Mouse (Mus musculus) CH12.LX (cell line): ENCODE results near the gene Hk2. TPM values are rescaled to one million over a fixed set of nuclear protein-coding genes. Genes with fewer than 3 reads are reported as not detected.

ENCODE experiments used
- DNase-seq: peaks from one replicate; pipeline ENCODE4 v3.0.0-alpha.2; 2013; ENCODE audit errors: extremely low read depth
- H3K27ac ChIP-seq: 2 replicates; pipeline ENCODE4 v1.5.1; 2012; ENCODE audit warnings: low read depth, mild to moderate bottlenecking, control low read depth, moderate library complexity; ENCODE audit not compliant: insufficient read depth
- H3K27me3 ChIP-seq: replicated peaks from 2 replicates; pipeline ENCODE3; 2012; ENCODE audit warnings: inconsistent platforms
- H3K36me3 ChIP-seq, 2 experiments: replicated peaks in 1 of 2; 2 replicates each; pipeline versions ENCODE3 to v1.6.1; 2012; ENCODE audit warnings: inconsistent platforms in 1 of 2, low read length in 1 of 2, mild to moderate bottlenecking in 1 of 2, mixed read lengths in 1 of 2, moderate library complexity in 1 of 2; ENCODE audit not compliant: control insufficient read depth in 1 of 2, insufficient read depth in 1 of 2
- H3K4me1 ChIP-seq, 2 experiments: 2 replicates each; pipeline ENCODE4 v1.6.1; 2012; ENCODE audit warnings: inconsistent platforms in 1 of 2, moderate library complexity in 1 of 2; ENCODE audit not compliant: insufficient read depth in 2 of 2, control insufficient read depth in 1 of 2
- H3K4me2 ChIP-seq: 2 replicates; pipeline ENCODE4 v1.6.1; 2012; ENCODE audit warnings: low read depth, mild to moderate bottlenecking, control low read depth; ENCODE audit not compliant: poor library complexity, insufficient read depth, severe bottlenecking
- H3K4me3 ChIP-seq, 3 experiments: fragments of 150-350 bp in 1 of 3; sonication (generic) in 1 of 3; replicated peaks in 1 of 3; 2 replicates each; pipeline versions ENCODE3 to v1.5.1; 2011 to 2012; ENCODE audit warnings: low read depth in 2 of 3, low read length in 2 of 3, mild to moderate bottlenecking in 2 of 3, moderate library complexity in 2 of 3, control low read depth in 1 of 3, improper control_type of control experiment in 1 of 3, inconsistent platforms in 1 of 3, mixed read lengths in 1 of 3; ENCODE audit not compliant: poor library complexity in 1 of 3
- H3K79me2 ChIP-seq: replicated peaks from 2 replicates; pipeline ENCODE4 v1.6.1; 2012; ENCODE audit warnings: mild to moderate bottlenecking, moderate library complexity; ENCODE audit not compliant: control insufficient read depth, poor library complexity, insufficient read depth, severe bottlenecking; ENCODE audit errors: extremely low read depth
- H3K9ac ChIP-seq: 2 replicates; pipeline ENCODE4 v1.6.1; 2012; ENCODE audit warnings: low read depth, mild to moderate bottlenecking, control low read depth, moderate library complexity; ENCODE audit not compliant: insufficient read depth
- H3K9me3 ChIP-seq: replicated peaks from 2 replicates; pipeline ENCODE3; 2012; ENCODE audit warnings: low read length, inconsistent platforms, mixed read lengths
- CHD1 ChIP-seq: IDR thresholded peaks from 2 replicates; pipeline ENCODE4 v1.6.1; 2012; ENCODE audit warnings: low read depth, low read length, improper control_type of control experiment, inconsistent platforms
- CHD2 ChIP-seq: IDR thresholded peaks from 2 replicates; pipeline ENCODE4 v1.6.1; 2011; ENCODE audit warnings: low read length, improper control_type of control experiment
- CTCF ChIP-seq, 2 experiments: IDR thresholded peaks in 1 of 2; conservative IDR thresholded peaks in 1 of 2; 2 replicates each; pipeline ENCODE4 v1.5.1; 2011 to 2012; ENCODE audit warnings: low read depth in 2 of 2, low read length in 2 of 2, improper control_type of control experiment in 1 of 2, inconsistent platforms in 1 of 2, mild to moderate bottlenecking in 1 of 2, moderate library complexity in 1 of 2
- ELF1 ChIP-seq: IDR thresholded peaks from 2 replicates; pipeline ENCODE4 v1.6.1; 2014; ENCODE audit warnings: low read depth, mild to moderate bottlenecking, inconsistent platforms, low read length, improper control_type of control experiment
- EP300 ChIP-seq: IDR thresholded peaks from 2 replicates; pipeline ENCODE4 v1.6.1; 2011; ENCODE audit warnings: low read length, improper control_type of control experiment
- ETS1 ChIP-seq: conservative IDR thresholded peaks from 2 replicates; pipeline ENCODE4 v1.6.1; 2012; ENCODE audit warnings: low read depth, mild to moderate bottlenecking, inconsistent platforms, low read length, improper control_type of control experiment, moderate library complexity
- GABPA ChIP-seq: IDR thresholded peaks from 2 replicates; pipeline ENCODE4 v1.6.1; 2012; ENCODE audit warnings: low read depth, low read length, improper control_type of control experiment, inconsistent platforms; ENCODE audit not compliant: insufficient replicate concordance
- HCFC1 ChIP-seq: IDR thresholded peaks from 2 replicates; pipeline ENCODE4 v1.6.1; 2012; ENCODE audit warnings: low read depth, mild to moderate bottlenecking, inconsistent platforms, low read length, improper control_type of control experiment
- IRF4 ChIP-seq: IDR thresholded peaks from 2 replicates; pipeline ENCODE4 v1.6.1; 2014; ENCODE audit warnings: low read depth, mild to moderate bottlenecking, inconsistent platforms, low read length, improper control_type of control experiment
- JUN ChIP-seq: IDR thresholded peaks from 2 replicates; pipeline ENCODE4 v1.6.1; 2011; ENCODE audit warnings: low read depth, mild to moderate bottlenecking, low read length, improper control_type of control experiment, moderate library complexity; ENCODE audit not compliant: insufficient read depth
- JUND ChIP-seq: conservative IDR thresholded peaks from 2 replicates; pipeline ENCODE4 v1.6.1; 2011; ENCODE audit warnings: low read depth, low read length, improper control_type of control experiment
- KAT2A ChIP-seq: IDR thresholded peaks from 2 replicates; pipeline ENCODE4 v1.6.1; 2012; ENCODE audit warnings: low read length, improper control_type of control experiment, inconsistent platforms; ENCODE audit not compliant: insufficient replicate concordance
- MAFK ChIP-seq: IDR thresholded peaks from 2 replicates; pipeline ENCODE4 v1.6.1; 2011; ENCODE audit warnings: low read length, improper control_type of control experiment; ENCODE audit not compliant: insufficient replicate concordance
- MAX ChIP-seq: IDR thresholded peaks from 2 replicates; pipeline ENCODE4 v1.6.1; 2011; ENCODE audit warnings: low read length, improper control_type of control experiment
- MAZ ChIP-seq: IDR thresholded peaks from 2 replicates; pipeline ENCODE4 v1.6.1; 2012; ENCODE audit warnings: low read depth, mild to moderate bottlenecking, inconsistent platforms, low read length, improper control_type of control experiment, moderate library complexity
- MEF2A ChIP-seq: IDR thresholded peaks from 2 replicates; pipeline ENCODE4 v1.6.1; 2014; ENCODE audit warnings: low read depth, mild to moderate bottlenecking, inconsistent platforms, low read length, improper control_type of control experiment, borderline replicate concordance
- MXI1 ChIP-seq: IDR thresholded peaks from 2 replicates; pipeline ENCODE4 v1.6.1; 2011; ENCODE audit warnings: mild to moderate bottlenecking, low read depth, low read length, improper control_type of control experiment
- MYC ChIP-seq: IDR thresholded peaks from 2 replicates; pipeline ENCODE4 v1.6.1; 2011; ENCODE audit warnings: low read depth, mild to moderate bottlenecking, improper control_type of control experiment, low read length
- NELFE ChIP-seq: IDR thresholded peaks from 2 replicates; pipeline ENCODE4 v1.6.1; 2011; ENCODE audit warnings: low read depth, low read length, improper control_type of control experiment
- NRF1 ChIP-seq: IDR thresholded peaks from 2 replicates; pipeline ENCODE4 v1.6.1; 2014; ENCODE audit warnings: low read depth, mild to moderate bottlenecking, inconsistent platforms, low read length, improper control_type of control experiment, moderate library complexity
- PAX5 ChIP-seq: IDR thresholded peaks from 2 replicates; pipeline ENCODE4 v1.6.1; 2012; ENCODE audit warnings: low read length, inconsistent platforms, mixed read lengths
- POLR2A ChIP-seq: IDR thresholded peaks from 2 replicates; pipeline ENCODE4 v1.6.1; 2011; ENCODE audit warnings: low read depth, mild to moderate bottlenecking, improper control_type of control experiment, low read length
- RCOR1 ChIP-seq: conservative IDR thresholded peaks from 2 replicates; pipeline ENCODE4 v1.6.1; 2012; ENCODE audit warnings: low read depth, mild to moderate bottlenecking, inconsistent platforms, low read length, improper control_type of control experiment
- SIN3A ChIP-seq: IDR thresholded peaks from 2 replicates; pipeline ENCODE4 v1.6.1; 2012; ENCODE audit warnings: low read length, improper control_type of control experiment, inconsistent platforms
- SMC3 ChIP-seq: IDR thresholded peaks from 2 replicates; pipeline ENCODE4 v1.6.1; 2011; ENCODE audit warnings: low read depth, low read length, improper control_type of control experiment
- TBP ChIP-seq: conservative IDR thresholded peaks from 2 replicates; pipeline ENCODE4 v1.6.1; 2011; ENCODE audit warnings: low read depth, low read length, improper control_type of control experiment
- USF2 ChIP-seq: conservative IDR thresholded peaks from 2 replicates; pipeline ENCODE4 v1.6.1; 2011; ENCODE audit warnings: low read depth, low read length, improper control_type of control experiment
- ZC3H11A ChIP-seq: IDR thresholded peaks from 2 replicates; pipeline ENCODE4 v1.6.1; 2012; ENCODE audit warnings: low read depth, mild to moderate bottlenecking, inconsistent platforms, low read length, improper control_type of control experiment
- ZKSCAN1 ChIP-seq: IDR thresholded peaks from 2 replicates; pipeline ENCODE4 v1.6.1; 2012; ENCODE audit warnings: low read depth, inconsistent platforms, low read length, improper control_type of control experiment, borderline replicate concordance
- ZMIZ1 ChIP-seq: IDR thresholded peaks from 2 replicates; pipeline ENCODE4 v1.6.1; 2012; ENCODE audit warnings: low read depth, mild to moderate bottlenecking, inconsistent platforms, low read length, improper control_type of control experiment
- ZNF384 ChIP-seq: IDR thresholded peaks from 2 replicates; pipeline ENCODE4 v1.6.1; 2012; ENCODE audit warnings: low read depth, low read length, improper control_type of control experiment, inconsistent platforms
- dilution Hi-C: fragments of 300-500 bp; cut with MboI; formaldehyde crosslinking; loops from 2 replicates; pipeline ENCODE4 v1.14.3; 2020; ENCODE audit warnings: low sequenced_read_pairs; ENCODE audit not compliant: extremely low pct_unique_long_range_greater_than_20kb, extremely low pct_ligation_motif_present
- in situ Hi-C: fragments of 300-500 bp; cut with MboI; formaldehyde crosslinking; loops from 3 replicates; pipeline ENCODE4 v1.14.3; 2019; ENCODE audit warnings: low sequenced_read_pairs, low pct_ligation_motif_present, low pct_unique_long_range_greater_than_20kb, mixed read lengths
- polyA plus RNA-seq: library from polyadenylated mRNA; unstranded; fragments of >175 nt; gene quantifications from 2 replicates; pipeline ENCODE4 v1.2.1, GENCODE M21; 2012; ENCODE audit warnings: low read depth; ENCODE audit not compliant: insufficient read length
- total RNA-seq, 2 experiments: library from RNA; depleted of rRNA; stranded (reverse); fragments of 300-350 nt in 1 of 2; fragments of >200 nt in 1 of 2; gene quantifications; 2 replicates each; pipeline ENCODE4 v1.2.3; 2012 to 2014

Gene Hk2
- total and polyA plus RNA-seq, 3 experiments = 64.2 to 149 (median 75.3) TPM

DNA sequence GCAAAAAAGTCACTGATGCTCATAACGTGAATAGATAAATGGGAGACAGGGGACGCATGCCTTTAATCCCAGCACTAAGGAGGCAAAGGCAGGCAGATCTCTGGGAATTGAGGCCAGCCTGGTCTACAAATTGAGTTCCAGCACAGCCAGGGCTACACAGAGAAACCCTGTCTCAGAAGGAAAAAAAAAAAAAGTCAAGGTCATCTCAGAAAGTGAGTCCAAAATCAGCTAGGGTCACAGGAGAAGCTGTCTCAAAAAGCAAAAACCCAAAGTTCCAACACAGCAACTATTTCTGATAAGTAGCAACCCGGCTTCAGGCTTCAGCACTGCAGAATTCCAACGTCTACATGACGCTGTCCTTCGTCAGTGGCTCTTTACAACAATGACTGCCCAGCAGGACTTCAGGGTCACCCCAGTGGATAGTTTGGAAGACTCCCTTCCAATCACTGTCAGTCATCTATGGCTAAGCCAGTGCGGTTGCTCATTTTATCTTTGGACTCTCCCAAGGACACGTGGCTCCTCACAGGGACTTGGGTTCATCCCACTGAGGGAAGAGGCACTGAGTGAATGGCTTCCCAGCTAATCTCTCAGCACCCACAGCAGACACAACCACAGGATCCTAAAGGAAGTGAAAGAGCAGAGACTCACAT is 33.3 kb downstream of the Hk2 start:
- no peak for DNase-seq
- Histone ChIP-seq H3K4me1 (peaks cover 35 to 62% of the 10 kb centered on the region in 2 experiments), H3K9me3 (no peaks in the 10 kb centered on the region), H3K36me3 (peaks cover 69 to 87% of the 10 kb centered on the region in 2 experiments), H3K79me2 (peaks cover 22% of the 10 kb centered on the region), H3K27ac (peak overlapping the region; percentile 94), H3K27me3 (no peaks in the 10 kb centered on the region), H3K9ac (peak overlapping the region; percentile 49), H3K4me3 (peak overlapping the region in 1 of 3 experiments; percentile 5), H3K4me2 (peak overlapping the region; percentile 68)
- dilution Hi-C loops (no loop called here), in situ Hi-C loops (loop anchor here (5.0 kb wide), 1 partner anchor 101 kb away; no protein-coding TSS in a partner anchor)
- no peak for TF ChIP-seq MAX
- TF ChIP-seq TBP = no peak
- no peak for TF ChIP-seq MAFK
- TF ChIP-seq JUND = no peak
- no peak for TF ChIP-seq ETS1
- TF ChIP-seq USF2 = no peak
- TF ChIP-seq MAZ = no peak
- no peak for TF ChIP-seq MEF2A
- no peak for TF ChIP-seq NELFE
- TF ChIP-seq SMC3 = no peak
- TF ChIP-seq ZMIZ1 = peak; percentile 49; the same call in 1 of the 2 replicates
- TF ChIP-seq KAT2A = no peak
- TF ChIP-seq MXI1 = peak; percentile 61
- TF ChIP-seq ZNF384 = peak; percentile 62
- no peak for TF ChIP-seq ZKSCAN1
- TF ChIP-seq SIN3A = peak; percentile 57
- TF ChIP-seq GABPA = no peak
- 0 out of 2 replicates have a peak, but pooled peaks have one; percentile 17 for TF ChIP-seq MYC
- TF ChIP-seq CHD2 = no peak
- no peak for TF ChIP-seq NRF1

DNA sequence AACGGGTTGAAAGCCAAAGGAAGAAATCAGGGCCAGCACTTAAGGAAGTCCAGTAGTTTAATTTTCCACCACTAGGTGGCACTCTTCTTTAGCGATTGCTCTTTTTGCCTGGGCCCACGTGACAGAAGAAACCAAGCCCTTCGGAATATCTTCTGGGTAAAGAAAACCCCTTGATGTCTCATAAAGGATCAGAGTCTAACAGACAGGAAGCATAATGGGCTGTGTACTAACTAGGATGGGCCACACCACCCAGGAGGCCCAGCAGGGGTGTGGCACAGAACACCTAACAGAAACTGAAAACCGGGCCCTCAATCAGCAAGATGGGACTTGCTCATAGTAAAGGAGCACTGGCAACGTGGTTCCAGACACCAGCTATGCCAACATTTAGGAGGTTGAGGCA is 34.0 kb downstream of the Hk2 start:
- Histone ChIP-seq H3K4me1 (peaks cover 34 to 57% of the 10 kb centered on the region in 2 experiments), H3K9ac (peak overlapping the region; percentile 49), H3K9me3 (no peaks in the 10 kb centered on the region), H3K27ac (peak overlapping the region; percentile 94), H3K4me2 (peak overlapping the region; percentile 68), H3K4me3 (peak overlapping the region in 1 of 3 experiments; percentile 5), H3K79me2 (peaks cover 15% of the 10 kb centered on the region), H3K36me3 (peaks cover 75 to 90% of the 10 kb centered on the region in 2 experiments), H3K27me3 (no peaks in the 10 kb centered on the region)
- dilution Hi-C loops (no loop called here), in situ Hi-C loops (loop anchor here (5.0 kb wide), 1 partner anchor 102 kb away; no protein-coding TSS in a partner anchor)
- peak; percentile 96 for DNase-seq
- TF ChIP-seq SIN3A (peak; percentile 78), CHD1 (peak; percentile 94; the same call in 1 of the 2 replicates), ETS1 (peak; percentile 69), CHD2 (no peak), MAX (peak; percentile 96), MYC (peak; percentile 96), USF2 (peak; percentile 95), PAX5 (no peak), ELF1 (peak; percentile 77), KAT2A (no peak), MEF2A (peak; percentile 81), RCOR1 (no peak), CTCF (conservative IDR thresholded peaks at IDR 0.05 in 1 of 2, IDR thresholded peaks at IDR 0.05 in 1 of 2; ENCODE audit: low read depth in 2 of 2, low read length in 2 of 2) (peak; percentile 72 to 89), JUN (no peak; the same call in 1 of the 2 replicates), POLR2A (peak; percentile 53), EP300 (peak; percentile 81), MAFK (no peak), IRF4 (peak; percentile 93), HCFC1 (peak; percentile 57), ZC3H11A (peak; percentile 69; the same call in 1 of the 2 replicates)
